Mouse (Mus musculus): ENCODE data around the gene Cyp2e1.
"Not testable (repeated sequence)": the region's sequence is repeated elsewhere in the genome, so short reads cannot be mapped to it uniquely, and the experiment has no call there.

Cyp2e1 gene

DNA sequence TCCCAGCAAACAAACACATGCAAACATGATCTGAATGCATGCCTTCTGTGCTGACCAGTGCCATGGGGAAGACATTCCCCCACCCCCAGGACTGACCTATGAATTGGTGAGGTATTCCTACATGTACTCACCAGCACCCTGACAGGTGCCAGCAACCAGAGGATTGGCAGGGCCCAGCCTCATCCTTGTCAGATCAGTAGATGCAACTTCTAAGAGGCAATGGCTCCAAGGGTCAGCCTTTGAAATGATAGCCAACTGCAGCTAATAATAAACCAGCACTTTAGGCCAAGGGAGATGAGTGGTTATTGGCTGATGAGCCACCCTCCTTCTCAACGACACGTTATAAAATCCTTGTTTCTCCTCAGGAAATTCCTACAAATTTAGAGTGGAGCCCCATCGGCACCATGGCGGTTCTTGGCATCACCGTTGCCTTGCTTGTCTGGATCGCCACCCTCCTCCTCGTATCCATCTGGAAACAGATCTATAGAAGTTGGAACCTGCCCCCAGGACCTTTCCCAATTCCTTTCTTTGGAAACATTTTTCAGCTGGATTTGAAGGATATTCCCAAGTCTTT lies at the start of gene Cyp2e1:
TSS of gene Cyp2e1 (plus strand) at position 293 of the 574 bp plus-strand sequence.
- no peak for DNase-seq (ENCODE audit: extremely low spot score, low spot score)

DNA sequence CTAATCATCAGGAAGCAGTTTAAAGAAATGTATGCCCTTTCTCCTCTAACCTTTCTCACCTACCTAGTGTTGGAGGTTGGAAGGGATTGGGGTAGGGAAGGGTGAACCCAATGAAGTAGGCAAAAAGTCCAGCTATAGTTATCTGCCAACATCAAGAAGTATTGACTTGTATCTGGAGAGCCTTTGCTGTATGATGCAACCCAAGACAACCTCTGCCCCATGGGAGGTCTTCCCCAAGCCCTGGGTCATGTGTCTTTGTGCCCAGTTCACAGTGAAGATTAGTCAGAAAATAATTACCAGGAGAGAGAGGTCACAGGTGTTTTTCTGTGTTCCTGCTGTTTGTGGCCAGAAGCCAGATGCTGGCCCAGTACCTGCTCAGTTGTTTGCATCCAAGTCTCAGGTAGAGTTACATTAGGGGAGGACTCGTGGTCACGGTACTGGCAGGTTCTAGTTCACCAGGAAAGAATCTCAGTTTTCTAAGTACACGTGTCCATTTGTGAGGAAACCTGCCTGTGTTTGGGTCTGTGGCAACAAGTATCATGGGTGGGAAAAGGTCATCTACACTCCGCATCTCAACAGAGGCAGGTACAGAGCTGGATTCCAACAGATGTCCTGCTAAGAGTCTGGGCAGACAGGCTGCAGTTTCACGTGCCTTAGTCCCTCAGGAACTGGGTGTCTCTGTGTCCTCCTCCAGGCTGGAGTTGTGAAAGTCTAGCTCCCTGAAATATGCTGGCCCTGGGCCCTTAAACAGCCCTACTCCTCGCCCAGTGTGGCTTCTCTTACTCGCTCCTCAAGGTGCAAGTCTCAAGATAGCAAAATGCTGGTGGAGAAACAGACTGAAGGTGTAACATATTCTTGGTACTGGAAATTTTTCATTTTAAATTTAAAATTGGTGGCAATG lies 46.1 kb upstream of the Cyp2e1 start:
- no peak for DNase-seq (ENCODE audit: extremely low spot score, low spot score)

DNA sequence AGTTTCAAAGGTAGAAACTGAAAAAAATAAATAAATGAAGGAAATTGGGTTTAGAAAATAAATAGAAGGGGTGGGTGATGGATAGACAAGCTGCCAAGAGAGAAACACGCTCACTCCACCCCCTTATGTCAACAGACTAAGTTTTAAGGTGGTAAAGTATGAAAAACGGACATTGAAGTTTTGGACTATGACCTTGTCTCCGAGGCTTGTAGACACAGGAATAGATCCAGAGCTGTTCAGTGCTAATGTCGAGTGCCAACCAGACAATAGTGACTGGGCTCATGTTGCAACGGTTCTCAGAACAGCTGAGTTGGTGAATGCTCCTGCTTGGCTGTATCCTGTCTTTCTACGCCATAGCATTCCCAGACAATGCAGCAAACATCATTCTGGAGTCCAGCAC lies 42.4 kb upstream of the Cyp2e1 start:
- no peak for DNase-seq (ENCODE audit: extremely low spot score, low spot score)

DNA sequence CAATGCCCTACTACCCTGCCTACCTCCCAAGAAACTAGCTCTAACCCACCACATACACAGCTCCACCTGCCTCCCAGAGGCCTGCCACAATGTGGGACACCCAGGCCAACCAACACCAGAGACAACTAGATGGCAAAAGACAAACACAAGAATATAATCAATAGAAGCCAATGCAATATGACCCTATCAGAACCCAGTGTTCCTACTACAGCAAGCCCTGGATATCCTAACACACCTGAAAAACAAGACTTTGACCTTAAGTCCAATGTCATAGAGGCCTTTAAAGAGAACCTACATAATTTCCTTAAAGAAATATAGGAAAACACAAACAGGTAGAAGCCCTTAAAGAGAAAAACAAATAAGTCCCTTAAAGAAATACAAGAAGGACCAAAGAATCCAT lies 38.0 kb upstream of the Cyp2e1 start:
- no peak for DNase-seq (ENCODE audit: extremely low spot score, low spot score)

DNA sequence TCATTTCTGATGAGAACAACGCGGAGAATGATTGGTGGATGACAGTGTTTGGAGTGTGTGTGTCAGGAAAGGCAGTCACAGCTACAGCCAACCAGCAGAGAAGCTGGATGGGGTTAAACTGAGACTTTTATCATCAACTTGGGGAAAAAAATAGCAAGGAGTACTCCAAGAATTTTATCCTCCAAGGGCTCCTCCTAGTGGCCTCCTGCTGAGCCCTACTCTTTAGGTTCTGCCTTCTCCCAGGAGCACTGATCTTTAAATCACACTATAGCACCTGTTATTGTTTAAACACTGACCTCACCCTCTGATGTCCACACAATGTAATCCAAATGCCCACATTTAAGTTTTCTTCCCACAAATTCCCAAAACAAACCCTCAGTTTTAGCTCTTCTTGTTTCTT lies 30.4 kb upstream of the Cyp2e1 start:
- no peak for DNase-seq (ENCODE audit: extremely low spot score, low spot score)

DNA sequence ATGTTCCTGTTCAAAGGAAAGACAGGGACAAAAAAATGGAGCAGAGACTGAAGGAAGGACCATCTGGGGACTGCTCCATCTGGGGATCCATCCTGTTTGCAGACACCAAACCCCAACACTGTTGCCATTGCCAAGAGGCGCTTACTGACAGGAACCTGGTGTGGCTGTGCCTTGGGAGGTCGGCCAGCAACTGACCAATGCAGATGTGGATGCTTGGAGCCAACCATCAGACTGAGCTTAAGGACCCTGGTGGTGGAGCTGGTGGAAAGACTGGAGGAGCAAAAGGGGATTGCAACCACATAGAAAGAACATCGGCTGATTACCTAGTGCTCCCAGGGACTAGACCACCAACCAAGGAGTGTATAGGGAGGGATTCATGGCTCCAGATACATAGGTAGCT lies 16.1 kb upstream of the Cyp2e1 start:
- no peak for DNase-seq (ENCODE audit: extremely low spot score, low spot score)

DNA sequence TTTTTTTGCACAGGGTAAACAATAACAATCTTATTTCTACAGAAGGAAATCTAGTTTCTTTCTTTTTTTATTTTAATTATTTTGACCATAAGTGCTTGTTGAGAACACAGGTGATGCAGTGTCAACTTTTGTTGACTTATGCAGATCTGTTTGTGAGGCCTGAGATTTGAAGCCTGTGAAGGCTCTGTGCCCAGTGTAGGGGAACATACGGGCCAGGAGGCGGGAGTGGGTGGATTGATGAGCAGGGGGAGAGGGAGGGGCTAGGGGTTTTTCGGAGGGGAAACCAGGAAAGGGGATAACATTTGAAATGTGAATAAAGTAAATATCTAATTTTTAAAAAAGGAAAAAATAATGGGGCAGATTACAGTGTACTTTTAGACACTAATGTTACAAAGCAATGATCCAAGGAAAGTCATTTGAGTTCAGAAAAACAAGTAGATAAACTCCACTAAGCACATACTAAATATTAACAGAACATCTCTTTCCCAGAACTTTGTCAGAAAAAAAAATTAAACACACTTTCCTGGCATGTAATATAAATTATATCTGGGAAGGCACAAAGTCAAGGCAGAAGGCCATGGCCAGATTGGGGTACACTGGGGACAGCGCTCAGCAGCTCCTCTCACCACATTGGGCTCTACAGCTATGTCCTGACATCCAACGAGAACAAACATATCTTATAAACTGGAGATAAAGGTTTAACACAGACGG lies 15.3 kb upstream of the Cyp2e1 start:
- DNase-seq (ENCODE audit: extremely low spot score, low spot score): no peak

DNA sequence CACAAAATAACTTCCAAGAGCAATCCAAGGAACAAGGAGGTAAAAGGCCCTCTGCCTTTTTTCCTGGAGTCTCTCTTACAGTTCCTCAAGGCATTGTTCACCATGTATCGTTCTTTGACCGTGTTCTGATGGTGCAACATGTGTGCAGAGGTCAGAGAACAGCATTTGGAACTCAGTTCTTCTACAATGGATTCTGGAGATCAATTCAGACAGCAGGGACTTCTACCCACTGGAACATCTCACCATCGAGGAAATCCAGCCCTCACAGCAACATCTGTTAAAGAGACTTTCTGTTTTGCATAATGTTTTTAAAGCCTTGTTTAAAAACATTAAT lies 14.7 kb upstream of the Cyp2e1 start:
- no peak for DNase-seq (ENCODE audit: extremely low spot score, low spot score)

DNA sequence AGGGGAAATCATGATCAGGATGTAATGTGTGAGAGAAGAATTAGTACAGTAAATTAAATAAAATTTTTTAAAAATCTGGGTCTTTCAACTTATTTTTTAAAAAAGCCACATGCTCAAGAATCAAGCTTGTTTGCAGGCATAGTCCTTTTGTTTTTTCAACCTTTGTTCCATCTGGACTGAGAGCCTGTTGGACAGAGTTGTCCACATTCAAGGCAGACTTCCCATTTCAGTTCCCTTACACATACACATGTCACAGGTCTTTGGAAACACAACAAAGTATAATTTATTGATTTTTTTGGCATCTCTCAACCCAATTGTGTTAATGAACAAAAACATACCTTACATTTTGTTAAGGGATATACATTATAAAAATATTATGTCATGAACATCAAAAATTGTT lies 9.0 kb upstream of the Cyp2e1 start:
- no peak for DNase-seq (ENCODE audit: extremely low spot score, low spot score)

DNA sequence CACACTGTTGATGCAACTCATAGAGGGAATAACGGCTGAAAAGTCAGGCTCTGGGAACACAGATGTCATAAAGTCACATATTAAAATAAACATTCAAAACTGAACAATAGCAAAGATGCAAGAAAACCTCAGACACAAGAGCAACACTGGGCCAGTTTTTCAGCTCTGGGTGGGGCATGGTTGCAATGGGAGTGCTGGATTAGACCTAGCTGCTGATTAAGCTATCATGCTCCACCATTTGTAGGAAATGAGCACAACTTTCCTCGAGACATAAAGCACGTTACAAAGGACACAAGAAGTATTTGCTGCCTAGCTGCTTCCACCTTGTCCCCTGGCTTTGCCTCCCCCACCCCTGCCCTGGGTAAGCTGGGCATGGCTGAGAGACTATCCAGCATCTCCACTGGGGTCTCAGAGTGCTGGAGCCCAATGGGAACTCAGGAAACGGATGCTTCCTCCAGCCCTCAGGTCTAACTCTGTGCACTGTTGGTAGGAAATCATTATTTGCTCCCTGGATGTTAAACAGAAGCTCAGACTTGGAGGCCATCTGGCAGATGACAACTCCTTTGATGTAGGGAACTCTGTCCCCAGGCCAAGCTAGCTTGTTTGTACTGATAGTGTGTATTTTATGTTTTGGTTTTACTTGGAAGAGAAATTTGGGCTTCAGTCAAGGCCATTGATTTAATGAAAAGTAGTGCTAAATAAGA lies 7.2 kb upstream of the Cyp2e1 start:
- DNase-seq (ENCODE audit: extremely low spot score, low spot score): no peak

DNA sequence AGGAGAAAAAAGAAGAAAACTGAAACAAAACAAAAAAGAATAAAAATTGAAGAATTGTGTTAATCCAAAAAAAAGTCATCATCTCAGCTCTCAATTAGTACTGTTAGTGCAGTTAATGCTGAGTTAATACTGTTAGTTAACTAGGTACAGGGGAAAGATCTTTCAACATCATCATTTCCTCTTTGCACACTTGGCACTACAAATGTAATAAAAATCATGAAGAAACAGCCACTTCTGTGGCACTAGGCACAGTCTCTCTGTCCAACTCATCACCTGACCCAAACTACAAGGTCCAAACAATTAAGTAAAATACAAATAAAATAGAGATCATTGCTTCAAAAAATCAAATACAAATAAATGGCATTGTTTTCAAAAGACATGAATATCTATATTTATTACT lies 2.9 kb upstream of the Cyp2e1 start:
- DNase-seq (ENCODE audit: extremely low spot score, low spot score): no peak

DNA sequence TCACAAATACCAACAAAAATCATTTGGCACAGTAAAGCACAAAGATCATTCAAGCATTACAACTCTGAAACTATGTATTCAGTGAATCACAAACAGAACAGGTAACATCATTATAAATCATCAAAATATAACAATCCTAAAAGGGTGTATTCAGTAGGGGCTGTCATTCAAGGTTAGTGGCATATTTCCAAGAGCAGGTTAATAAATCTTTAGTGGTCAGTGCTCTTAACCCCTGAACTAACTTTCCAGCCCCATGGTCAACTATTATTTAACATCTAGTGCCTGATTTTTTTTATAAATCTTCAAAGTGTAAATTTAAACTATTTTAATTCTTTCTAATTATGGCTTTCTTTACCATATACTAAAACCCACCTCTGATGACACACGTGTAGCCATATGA lies 1.9 kb downstream of the Cyp2e1 start:
- DNase-seq (ENCODE audit: extremely low spot score, low spot score): not testable (repeated sequence)

DNA sequence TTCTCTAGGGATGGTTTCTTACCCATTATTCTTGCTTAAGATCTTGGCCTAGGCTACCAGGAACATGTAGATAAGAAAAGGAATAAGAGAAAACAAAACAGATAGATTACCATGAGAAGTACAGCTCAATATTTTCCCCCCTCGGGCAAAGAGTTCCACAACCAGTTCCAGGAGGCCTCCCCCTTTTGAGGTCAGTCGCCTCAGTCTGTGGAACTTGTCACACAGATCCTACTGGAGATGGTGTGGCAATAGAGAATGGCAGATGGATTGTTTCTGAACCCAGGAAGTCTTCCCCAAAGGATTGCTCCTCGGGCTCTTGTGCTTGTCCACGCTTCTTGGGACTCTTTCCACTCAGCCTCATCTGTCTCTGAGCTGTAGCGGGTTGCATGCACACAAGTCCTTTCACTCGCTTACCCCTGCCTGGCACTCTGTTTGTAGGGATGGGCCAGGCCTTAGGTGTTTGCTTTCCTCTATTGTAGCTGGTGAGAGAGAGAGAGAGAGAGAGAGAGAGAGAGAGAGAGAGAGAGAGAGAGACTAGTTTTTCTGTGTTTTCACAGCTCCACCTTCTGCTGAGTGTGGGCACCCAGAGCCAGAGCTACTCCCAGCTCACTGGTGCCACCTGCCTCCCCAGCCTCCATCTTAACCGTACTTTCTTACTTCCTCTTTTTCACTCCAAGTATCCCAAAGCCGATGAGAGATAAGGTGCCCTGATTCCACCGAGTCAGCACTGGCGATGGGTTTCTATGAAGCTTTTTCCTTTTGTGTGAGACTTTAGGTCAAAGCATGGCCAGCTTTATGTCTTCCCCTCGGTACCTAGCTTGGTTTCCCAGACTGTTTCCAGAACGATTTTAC lies 2.6 kb downstream of the Cyp2e1 start:
- DNase-seq (ENCODE audit: extremely low spot score, low spot score): no peak

DNA sequence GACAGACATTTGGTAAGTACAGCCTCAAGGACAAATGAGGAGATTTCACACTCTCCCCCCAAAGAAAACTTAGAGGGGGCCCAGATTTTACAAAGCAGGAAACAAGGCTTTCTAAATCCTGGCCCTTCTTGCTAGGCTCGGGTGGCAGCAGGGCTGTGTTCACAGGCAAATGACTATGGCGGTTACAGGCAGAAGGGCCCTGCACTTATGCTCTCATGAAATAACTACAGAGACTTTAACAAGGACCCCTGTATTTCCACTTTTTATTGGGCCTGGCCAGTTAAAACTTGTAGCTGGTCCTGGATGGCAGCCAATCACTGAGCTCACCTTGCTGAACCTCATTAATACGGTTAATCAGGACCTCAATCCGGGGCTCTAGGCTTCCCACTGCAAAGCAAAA lies 17.0 kb downstream of the Cyp2e1 start:
- DNase-seq (ENCODE audit: extremely low spot score, low spot score): no peak

DNA sequence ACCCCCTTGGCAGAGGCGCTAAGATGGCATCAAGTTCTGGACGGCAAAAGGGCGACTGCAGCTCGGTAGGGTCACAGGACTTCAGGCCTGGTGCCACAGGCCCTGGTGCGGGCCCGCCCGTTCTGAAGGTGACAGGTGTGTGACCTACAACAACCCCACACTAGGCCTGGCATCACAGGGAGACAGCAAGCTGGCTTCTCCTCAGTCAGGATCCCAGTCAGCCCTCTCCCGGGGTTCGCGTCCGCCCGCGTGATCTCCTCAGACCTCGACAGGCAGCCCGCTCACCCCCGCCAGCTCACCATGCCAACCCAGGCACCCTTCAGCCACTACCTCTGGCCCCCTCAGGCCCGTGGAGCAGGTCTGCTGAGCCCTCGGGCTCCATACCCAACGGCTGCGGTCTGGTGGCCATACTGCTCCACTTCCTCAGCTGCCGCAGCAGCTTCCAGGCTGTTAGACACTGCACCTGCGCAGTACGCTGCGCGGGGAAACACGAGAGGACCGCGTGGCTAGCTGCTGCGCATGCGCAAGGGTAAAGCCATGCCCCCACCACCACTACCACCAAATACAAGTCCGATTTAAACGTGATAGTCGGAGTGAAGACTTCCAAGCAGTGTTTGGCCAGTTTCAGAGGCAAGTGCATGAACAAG lies 24.0 kb downstream of the Cyp2e1 start, which contains the start of gene Syce1:
TSS of gene Syce1 (minus strand) at position 447 of the 647 bp plus-strand sequence.
- no peak for DNase-seq (ENCODE audit: extremely low spot score, low spot score)

DNA sequence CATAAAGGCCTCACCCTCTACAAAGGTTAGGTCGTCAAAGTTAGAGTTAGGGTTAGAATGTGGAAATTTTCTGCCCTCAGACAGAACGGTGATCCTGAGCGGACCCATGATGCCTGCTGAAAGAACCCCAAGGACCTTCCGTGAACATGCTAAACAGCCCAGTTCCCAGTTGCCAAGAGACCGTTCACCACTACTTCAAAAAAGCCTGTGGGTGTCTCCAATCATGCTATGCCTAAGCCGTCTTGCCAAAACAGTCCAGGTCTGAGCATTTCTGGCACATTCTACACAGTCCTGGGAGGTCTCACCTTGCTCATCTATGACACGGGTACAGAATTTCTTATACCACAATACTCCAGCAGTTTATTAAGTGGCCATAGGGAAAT lies 24.5 kb downstream of the Cyp2e1 start:
- DNase-seq (ENCODE audit: extremely low spot score, low spot score): no peak

DNA sequence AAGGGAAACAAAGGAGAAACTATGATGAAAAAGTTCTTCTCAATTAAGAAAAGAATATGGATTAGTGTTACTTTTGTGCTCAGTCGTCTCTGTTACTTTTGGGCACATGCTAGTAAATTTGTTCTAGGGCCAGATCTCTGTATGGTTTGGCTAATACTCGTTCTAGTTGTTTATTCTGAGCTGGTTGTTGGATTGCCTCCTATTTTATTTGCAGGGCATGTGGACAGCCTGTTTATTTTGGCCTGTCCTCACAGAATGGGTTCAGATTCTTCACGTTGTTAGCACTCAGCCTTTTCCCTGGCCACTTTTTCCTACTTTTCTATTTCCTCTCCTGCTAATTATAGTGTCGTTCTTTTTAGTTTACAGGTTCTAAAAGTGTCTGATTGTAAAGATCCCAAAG lies 30.0 kb downstream of the Cyp2e1 start:
- DNase-seq (ENCODE audit: extremely low spot score, low spot score): no peak

DNA sequence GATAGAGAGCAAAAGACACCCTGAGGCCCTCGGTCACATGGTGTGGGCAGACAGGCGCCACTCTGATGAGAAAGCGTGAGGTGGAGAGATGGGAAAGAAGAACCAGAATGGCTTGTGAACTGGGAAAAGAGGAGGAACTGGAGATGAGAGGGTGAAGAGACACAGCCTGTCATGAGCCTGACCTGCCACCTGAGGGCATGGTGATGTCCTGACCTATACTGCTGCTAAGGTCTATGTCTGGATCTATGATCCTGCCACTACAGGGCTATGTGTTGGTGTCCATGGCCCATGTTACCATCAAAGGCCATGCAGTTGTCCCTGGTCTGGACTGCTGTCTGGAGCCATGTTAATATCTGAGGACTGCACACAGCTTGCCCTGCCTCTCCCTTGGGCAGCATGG lies 34.1 kb downstream of the Cyp2e1 start:
- no peak for DNase-seq (ENCODE audit: extremely low spot score, low spot score)

DNA sequence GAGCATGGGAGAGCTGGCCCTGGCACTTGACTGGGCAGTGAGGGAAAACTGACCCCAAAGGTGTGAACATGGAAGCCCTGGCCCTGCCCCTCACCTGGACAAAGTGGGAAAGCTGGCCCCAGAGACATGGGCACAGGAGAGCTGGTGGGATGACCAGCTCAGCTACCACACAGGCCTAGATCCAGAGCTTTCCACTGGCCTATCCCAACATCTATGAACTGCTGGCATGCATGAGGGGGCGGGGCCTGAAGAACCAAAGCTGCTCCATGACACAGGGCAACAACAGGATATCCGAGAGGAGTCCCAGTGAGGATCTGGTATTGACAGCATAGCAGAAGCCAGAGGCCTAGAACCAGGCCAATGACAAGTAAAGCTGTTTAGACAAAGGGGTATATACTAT lies 34.7 kb downstream of the Cyp2e1 start:
- DNase-seq (ENCODE audit: extremely low spot score, low spot score): no peak

DNA sequence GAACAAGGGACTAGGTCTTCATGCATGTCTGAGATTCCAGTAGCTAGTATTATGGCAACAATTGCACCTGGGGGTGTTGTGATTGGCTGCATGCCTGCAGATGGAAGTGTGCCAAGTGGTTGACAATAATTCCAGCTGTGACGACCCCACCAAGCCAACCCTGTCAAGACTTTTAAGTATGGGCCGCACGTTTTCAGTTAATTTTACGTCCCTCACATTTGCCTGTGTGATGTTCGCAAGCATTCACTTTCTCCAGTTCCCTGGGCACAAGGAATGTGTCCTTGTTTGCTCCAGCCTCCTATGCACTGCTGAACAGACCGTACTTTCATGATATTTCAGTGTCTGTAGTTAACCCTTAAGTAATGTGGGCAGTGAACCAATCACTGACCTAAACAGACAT lies 39.1 kb downstream of the Cyp2e1 start:
- DNase-seq (ENCODE audit: extremely low spot score, low spot score): no peak

DNA sequence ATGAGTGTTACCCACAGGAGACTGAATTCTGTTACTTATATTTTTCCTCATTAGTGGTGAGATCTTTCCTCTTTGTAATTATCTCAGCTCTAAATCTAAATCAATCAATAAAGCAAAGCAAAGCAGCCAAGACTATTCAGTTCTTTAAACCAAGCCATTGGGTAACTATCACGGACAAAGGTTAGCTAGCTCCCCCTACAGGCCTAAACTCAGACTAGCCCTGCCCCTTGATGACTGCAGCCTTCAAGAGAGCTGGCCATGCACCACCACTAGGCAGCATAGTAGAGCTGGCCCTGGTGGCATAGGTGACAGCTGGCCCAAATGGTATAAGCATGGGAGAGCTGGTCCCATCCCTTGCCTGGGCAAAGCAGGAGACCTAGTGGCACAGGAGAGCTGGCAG lies 42.2 kb downstream of the Cyp2e1 start:
- DNase-seq (ENCODE audit: extremely low spot score, low spot score): no peak
